In the genomic region with DNA sequence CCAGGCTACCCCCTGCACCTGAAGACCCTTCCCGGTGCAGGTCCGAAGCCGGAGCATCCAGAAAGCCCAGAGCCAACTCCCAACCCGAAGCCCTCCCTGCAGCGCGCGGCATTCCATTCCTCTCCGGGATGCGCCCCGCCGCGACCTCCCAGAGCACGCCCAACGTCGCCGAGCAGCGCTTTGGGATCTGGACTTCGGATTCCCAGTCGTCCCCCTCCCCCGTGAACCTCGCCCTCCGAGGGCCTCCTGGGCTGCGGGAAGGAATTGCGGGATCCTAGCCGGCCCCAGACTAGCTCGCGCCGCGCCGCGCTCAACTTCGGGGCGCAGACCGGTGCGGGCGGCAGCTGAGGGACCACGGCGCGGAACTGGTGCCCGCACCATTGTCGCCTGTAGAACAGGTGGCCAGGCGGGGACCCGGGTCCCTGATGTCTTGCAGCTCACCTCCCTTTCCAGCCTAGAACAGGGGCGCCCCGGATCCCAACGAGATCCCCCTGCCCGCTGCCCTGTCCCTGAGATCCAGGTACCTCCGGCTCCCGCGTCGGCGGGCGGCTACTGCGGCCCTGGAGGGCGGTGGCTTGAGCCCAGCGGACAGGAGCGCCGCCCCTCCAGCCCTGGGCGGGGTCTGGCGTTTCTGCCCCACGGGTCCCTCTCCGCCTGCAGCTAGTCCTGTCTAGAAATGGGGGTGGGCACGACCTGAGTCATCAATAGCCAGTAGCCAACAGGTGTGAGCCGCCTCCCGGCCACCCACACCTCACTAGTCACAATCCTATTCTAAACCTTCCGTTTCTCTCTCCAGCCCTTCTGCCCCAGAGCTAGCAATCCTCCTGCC, we compare ENCODE assay signal across 9 mouse cellular contexts. TPM values are rescaled to one million over a fixed set of nuclear protein-coding genes. Genes with fewer than 3 reads are reported as not detected.
A peak's percentile ranks its signal among the peaks of the same experiment; 100 is the strongest.
DNase-seq lines count a peak whose midpoint lies in the region; ATAC-seq and TF ChIP-seq lines count a peak whose summit lies in the region.
"Had no signal": no experiment of that assay in that cellular context is flagged by ENCODE, and none has a peak within 500 bp of the region (broad histone marks: within the 10 kb centered on the region; RNA-seq: fewer than 3 reads in every experiment).

A gene (minus strand): TSS at position 599 of the 829 bp plus-strand sequence.

- no peaks in the 10 kb centered on the region for H3K4me1 ChIP-seq in heart, adult 2 months (ENCODE audit: control insufficient read depth, insufficient read depth, low read length)
- no peaks in the 10 kb centered on the region for H3K4me1 ChIP-seq in lung, embryonic 14.5 days (ENCODE audit: insufficient read depth)

- ATAC-seq in lung, embryonic 14.5 days (ENCODE audit: insufficient read depth), result peak; percentile 42; the same call in 1 of the 2 replicates

- TF ChIP-seq CTCF in heart, adult 2 months (IDR thresholded peaks at IDR 0.05), result no peak
- no peak for TF ChIP-seq CTCF in lung, embryonic 14.5 days (IDR thresholded peaks at IDR 0.05; ENCODE audit: low read depth)

- peak within 1 kb of the TSS; percentile 89 for H3K4me2 ChIP-seq in lung, embryonic 14.5 days

- no peaks in the 10 kb centered on the region for H3K36me3 ChIP-seq in heart, adult 2 months (ENCODE audit: control insufficient read depth, insufficient read depth, low read length)
- no peaks in the 10 kb centered on the region for H3K36me3 ChIP-seq in lung, embryonic 14.5 days (ENCODE audit: insufficient read depth)

- no peaks in the 10 kb centered on the region for H3K79me2 ChIP-seq in heart, adult 2 months (replicated peaks; ENCODE audit: control insufficient read depth, insufficient read depth, low read length)

- no peak for TF ChIP-seq EP300 in heart, adult 2 months (IDR thresholded peaks at IDR 0.05; ENCODE audit: insufficient read depth, low read depth, low read length)

- peak within 1 kb of the TSS; percentile 86 for H3K27ac ChIP-seq in heart, adult 2 months
- no peak within 1 kb of the TSS for H3K27ac ChIP-seq in lung, embryonic 14.5 days (ENCODE audit: low read depth)

- WGBS in heart, adult 2 months, result 3% methylated on average over 66 of the region's 66 CpGs
- WGBS in lung, embryonic 14.5 days, result 2% methylated on average over 66 of the region's 66 CpGs

- intact Hi-C loops in heart, adult 2 months (cut with DNase I), result loop anchor here (5.0 kb wide), 2 partner anchors 39 to 46 kb away; no protein-coding TSS in a partner anchor

- H3K9me3 ChIP-seq in lung, embryonic 14.5 days (ENCODE audit: low read depth, low read length), result no peaks in the 10 kb centered on the region

- peak; percentile 48 for DNase-seq in Muller cell, postnatal 12 days (ENCODE audit: inconsistent ontology term)
- DNase-seq in embryo, embryonic 11 days, result peak; percentile 54
- peak; percentile 80 to 81 for DNase-seq in heart, adult 2 months
- peak; percentile 78 for DNase-seq in kidney, adult 18-20 months
- peak; percentile 63 for DNase-seq in lung, embryonic 14.5 days
- peak; percentile 67 for DNase-seq in ovary, postnatal 36 days (ENCODE audit: low spot score)
- DNase-seq in cerebellum, adult 9-11 months, result no peak
- DNase-seq in left cerebral cortex, adult 11 months (ENCODE audit: low spot score), result no peak

- H3K4me3 ChIP-seq in heart, adult 2 months, result peak within 1 kb of the TSS; percentile 79
- peak within 1 kb of the TSS; percentile 51 for H3K4me3 ChIP-seq in lung, embryonic 14.5 days (ENCODE audit: low read depth, low read length)

- peak within 1 kb of the TSS; percentile 78 for H3K9ac ChIP-seq in heart, adult 2 months (ENCODE audit: low read depth, low read length)
- peak within 1 kb of the TSS; percentile 55 for H3K9ac ChIP-seq in lung, embryonic 14.5 days

- peaks cover 4% of the 10 kb centered on the region for H3K27me3 ChIP-seq in heart, adult 2 months (ENCODE audit: control insufficient read depth, insufficient read depth, low read length)
- peaks cover 28% of the 10 kb centered on the region for H3K27me3 ChIP-seq in lung, embryonic 14.5 days (ENCODE audit: insufficient read depth, low read length)

- peak; percentile 81 for TF ChIP-seq POLR2A in heart, adult 2 months (IDR thresholded peaks at IDR 0.05; ENCODE audit: insufficient read depth, low read depth, low read length)

RNA-seq across cellular contexts. Expression of the gene that starts here (rescaled TPM):
- total RNA-seq in heart, adult 2 months (2021), result 1 to 10 TPM; 5.2 to 6.3 TPM
- polyA plus RNA-seq in heart, adult 2 months (2012; rRNA removed), result 9.7 and 14.9 TPM in 2 replicates
- 2.4 TPM in 2 replicates for polyA plus RNA-seq in lung, embryonic 14.5 days (2014; fragmentation: Nextera tagmentation; extraction: Ambion mirVana)
- total RNA-seq: neutrophil, adult 5-6 weeks had no signal

Comparison
In these comparisons a context has a peak if more than half of its experiments do, and no peak if none do; other contexts are left out.
1. DNase-seq: peak in Muller cell, postnatal 12 days (single experiment), embryo, embryonic 11 days (single experiment), heart, adult 2 months (2 of 2), kidney, adult 18-20 months (single experiment), lung, embryonic 14.5 days (single experiment) and ovary, postnatal 36 days (single experiment); none in cerebellum, adult 9-11 months (single experiment) and left cerebral cortex, adult 11 months (single experiment).